Mouse (Mus musculus) kidney, postnatal 25 days (tissue): ENCODE measurements around the gene Nol4l.

ENCODE experiments used
- DNase-seq, 2 experiments: peaks; one replicate each; pipeline ENCODE4 v3.0.0; 2021; ENCODE audit warnings: mixed read lengths in 2 of 2

Gene Nol4l

DNA sequence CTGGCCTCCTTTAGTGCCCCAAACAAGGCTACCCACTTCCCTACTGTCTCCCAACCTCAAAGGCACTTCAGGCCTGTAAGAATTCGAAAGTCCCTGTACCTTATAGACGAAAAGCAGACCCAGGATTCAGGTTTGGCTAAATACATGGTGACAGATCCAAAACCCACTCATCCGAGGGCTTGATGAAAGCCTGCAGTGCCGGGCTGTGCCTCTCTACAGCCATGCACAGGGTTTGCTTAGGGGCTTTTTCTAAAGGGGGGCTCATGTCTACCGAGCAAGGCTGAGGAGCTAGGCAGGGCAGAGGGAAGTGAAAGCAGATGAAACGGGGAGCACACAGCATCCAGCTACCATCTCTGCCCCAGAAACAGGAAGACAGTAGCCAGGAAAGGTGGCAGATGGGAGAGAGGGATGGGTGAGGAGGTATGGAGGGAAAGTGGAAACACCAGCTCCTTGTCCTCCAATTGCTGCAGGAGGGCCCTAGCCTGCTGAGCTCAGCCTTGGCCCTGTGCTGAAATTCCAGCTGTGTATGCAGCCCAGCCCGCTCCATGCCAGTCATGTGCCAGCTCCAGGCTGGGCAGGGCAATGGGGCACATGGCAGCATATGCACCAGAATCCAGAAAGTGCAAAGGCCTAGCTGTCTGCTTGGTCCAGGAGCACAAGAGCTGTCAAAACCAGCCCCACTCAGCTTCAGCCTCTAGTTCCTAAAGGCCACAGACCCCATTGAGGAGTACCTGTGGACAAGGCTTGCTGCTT, 48.5 kb downstream of the Nol4l start:
- DNase-seq, result peak; percentile 71 to 87

DNA sequence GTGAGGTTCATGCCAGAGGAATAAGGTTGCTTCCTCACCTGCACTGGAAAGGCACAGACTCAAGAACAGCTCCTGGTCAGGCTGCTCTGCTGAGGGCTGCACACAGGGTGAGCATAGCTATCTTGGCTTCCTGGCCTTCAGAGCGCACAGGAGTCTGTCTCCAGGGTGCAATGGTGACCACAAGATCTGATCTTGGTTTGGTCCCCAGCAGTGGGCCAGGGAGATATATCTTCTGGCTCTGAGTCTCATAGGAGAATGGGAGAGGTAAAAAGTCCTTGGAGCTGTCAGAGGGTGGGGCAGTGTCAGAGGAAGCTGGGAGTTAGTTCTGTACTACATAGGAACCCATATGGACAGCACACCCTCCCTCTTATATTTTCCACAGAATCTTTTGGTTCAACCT, 50.3 kb downstream of the Nol4l start:
- no peak for DNase-seq

DNA sequence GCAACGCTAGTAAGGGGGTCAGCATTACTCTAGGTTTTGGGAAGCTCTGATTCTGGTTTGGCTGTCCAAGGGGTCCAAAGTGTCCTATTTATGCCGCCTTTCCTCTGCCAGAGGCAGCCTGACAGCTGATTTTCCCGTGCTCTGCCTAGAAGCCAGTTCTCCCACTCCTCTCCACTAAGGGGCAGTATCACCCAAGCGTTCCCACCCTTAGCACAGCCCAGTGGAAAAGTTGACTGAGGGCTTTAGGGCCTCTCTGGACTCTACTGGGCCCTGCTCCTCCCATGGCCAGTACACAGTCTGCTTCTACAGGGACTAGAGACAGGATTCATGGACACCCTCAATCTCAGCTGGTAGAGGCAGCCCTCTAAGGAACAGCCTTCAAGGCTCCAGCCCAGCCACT, 51.2 kb downstream of the Nol4l start:
- DNase-seq, result peak; percentile 76 to 82

- DNase-seq, result peak; percentile 46 to 54
Observed at GRCm38 (mm10) chr2:153475114-153476112, 54.4 kb downstream of the Nol4l start.

GRCm38 (mm10) chr2:153470983-153471382, 58.8 kb downstream of the Nol4l start:
- peak; percentile 37 to 65 for DNase-seq

DNA sequence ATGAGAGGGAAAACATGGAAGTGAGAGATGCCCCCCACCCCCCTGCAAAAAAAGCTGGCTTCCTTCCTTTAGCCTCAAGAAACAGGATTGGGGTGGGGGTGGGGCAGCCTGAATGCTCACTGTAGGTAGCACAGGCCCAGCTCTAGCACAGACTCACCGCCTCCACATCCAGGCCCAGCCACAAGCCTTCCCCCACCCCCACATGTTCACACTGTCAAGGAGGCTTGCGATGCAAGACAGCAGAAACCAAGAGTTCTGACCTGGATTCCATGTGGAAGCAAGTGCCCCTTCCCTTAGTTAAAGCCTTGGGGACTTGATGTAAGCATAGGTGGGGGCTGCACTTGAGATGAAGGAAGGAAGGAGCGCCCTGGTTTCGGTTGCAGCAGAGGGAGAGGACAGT, 60.0 kb downstream of the Nol4l start:
- DNase-seq, result no peak

DNA sequence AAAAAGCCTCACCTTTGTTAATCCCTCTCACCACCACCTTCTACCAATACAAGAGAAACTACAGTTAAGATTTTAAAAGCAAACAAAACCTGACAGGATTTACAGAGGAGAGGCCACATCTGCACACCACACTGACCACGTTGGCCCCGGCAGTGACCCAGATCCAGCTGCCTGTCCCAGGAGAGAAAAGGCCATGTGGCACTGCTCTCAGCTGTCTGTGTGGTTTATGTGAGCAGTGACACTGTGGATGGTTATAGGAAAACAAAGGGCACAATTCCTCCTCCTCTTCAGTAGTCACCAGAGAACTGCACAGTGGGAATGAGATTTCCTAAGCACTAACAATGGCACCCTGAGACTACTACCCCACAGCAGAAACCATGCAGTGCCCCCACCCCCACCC, 60.5 kb downstream of the Nol4l start:
- no peak for DNase-seq

DNA sequence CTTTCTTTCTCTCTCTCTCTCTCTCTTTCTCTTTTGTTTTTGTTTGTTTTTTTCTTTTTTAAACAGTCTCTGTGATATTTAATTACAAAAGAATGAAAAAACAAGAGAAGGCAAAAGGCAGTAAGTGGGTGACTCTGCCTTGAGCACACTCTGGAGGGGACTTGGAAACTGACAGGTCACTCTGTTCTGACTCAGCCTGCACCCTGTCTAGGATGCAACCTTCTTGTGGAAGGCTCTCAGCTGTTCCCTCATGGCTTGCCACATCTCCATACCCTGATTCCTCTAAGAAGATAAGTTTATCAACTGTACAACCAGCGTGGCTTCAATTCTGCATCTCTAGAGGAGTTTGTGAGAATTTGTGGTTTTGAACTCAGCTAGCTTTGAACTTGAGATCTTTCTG, 62.4 kb downstream of the Nol4l start:
- DNase-seq, result no peak

DNA sequence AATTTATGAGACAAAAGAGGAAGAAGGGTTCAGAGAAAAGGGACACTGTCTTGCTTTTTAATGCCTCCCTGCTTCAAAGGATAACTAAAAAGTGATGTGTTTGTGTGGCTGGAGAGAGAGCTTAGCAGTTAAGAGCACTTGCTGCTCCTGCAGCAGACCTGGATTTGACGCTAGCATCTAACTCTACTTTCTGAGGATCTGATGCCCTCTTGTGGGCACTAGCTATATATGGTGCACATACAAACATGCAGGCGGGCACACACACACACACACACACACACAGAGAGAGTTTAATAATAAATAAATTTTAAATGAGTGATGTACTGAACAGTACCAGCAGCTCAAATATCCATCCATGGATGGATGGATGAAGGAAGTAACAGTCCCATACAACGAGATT, 66.5 kb downstream of the Nol4l start:
- no peak for DNase-seq

GRCm38 (mm10) chr2:153458022-153458441, 71.7 kb downstream of the Nol4l start:
- peak in 1 of 2 experiments; percentile 56 for DNase-seq

DNA sequence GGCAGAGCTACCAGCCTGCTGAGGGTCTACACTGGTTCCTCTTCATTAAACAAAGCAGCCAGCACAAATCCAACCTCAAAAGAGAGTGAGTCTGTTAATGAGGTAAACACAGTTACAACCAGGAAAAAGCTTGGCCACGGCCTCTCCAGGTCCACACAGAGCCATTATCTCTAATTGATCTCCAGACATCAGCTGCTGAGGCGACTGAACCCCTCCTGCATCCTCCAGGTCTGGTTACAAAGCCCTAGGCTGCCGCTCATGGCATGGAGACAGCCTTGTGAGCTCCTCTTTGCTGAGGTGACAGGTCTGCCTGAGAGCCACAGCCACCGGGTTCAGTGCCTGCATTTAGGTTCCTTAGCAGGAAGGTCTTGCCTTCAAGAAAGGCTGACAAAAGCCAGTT, 72.3 kb downstream of the Nol4l start:
- DNase-seq, result no peak

GRCm38 (mm10) chr2:153454841-153455506, 74.8 kb downstream of the Nol4l start:
- no peak for DNase-seq

- no peak for DNase-seq
Observed at GRCm38 (mm10) chr2:153453961-153454759, 75.6 kb downstream of the Nol4l start.

DNA sequence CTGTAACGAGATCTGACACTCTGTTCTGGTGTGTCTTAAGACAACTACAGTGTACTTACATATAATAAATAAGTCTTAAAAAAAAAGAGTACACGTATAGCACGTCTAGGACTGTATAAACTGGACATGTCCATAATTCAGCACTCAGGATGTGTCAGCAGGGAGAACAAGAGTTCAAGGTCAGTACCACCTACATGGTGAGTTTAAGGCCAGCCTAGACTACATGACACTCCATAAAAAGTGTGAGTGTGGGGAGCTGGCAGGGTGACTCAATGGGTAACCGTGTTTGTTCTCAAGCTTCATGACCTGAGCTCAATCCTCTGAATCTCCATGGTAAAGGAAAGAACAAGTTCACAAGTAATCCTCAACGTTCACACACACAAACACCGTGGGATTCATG, 81.3 kb downstream of the Nol4l start:
- no peak for DNase-seq

DNA sequence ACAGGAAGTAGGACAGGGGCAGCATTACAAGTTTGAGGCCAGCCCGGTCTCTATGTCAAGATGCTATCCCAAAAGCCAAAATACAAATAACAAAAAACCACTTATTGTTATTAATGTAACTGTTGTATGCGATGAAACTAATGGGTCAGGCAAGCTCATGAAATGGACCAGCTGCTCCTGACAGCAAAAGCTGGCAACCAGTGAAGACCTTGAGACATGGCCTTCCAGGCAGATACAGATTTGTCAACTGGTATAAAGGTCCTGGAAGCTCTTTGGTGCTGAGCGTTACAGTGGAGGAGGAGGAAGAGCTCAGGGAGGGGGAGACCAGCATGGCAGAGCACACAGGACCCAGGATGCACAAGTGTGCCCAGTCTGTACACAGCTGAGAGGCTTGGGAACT, 82.1 kb downstream of the Nol4l start:
- DNase-seq, result no peak

- DNase-seq, result no peak
Observed at GRCm38 (mm10) chr2:153446476-153446875, 83.3 kb downstream of the Nol4l start.

DNA sequence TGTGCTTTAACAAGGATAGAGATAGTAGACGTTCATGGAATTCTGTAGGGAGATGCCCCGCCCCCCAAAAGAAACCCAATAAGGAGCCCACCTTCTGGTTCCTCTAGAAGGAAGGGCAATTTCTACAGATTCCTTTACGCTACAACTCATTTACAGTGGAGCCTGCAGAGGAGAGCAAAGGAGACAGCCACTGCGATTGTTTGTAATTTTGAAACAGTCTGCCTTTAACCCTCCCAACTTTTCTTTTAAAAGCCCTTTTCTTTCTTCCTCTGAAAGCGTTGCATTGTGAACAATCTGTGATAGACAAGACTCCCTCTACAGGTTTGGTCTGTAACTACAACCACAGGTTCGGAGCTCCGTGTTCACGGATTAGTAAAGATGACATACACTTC, 83.8 kb downstream of the Nol4l start:
- peak in 1 of 2 experiments; percentile 74 for DNase-seq

DNA sequence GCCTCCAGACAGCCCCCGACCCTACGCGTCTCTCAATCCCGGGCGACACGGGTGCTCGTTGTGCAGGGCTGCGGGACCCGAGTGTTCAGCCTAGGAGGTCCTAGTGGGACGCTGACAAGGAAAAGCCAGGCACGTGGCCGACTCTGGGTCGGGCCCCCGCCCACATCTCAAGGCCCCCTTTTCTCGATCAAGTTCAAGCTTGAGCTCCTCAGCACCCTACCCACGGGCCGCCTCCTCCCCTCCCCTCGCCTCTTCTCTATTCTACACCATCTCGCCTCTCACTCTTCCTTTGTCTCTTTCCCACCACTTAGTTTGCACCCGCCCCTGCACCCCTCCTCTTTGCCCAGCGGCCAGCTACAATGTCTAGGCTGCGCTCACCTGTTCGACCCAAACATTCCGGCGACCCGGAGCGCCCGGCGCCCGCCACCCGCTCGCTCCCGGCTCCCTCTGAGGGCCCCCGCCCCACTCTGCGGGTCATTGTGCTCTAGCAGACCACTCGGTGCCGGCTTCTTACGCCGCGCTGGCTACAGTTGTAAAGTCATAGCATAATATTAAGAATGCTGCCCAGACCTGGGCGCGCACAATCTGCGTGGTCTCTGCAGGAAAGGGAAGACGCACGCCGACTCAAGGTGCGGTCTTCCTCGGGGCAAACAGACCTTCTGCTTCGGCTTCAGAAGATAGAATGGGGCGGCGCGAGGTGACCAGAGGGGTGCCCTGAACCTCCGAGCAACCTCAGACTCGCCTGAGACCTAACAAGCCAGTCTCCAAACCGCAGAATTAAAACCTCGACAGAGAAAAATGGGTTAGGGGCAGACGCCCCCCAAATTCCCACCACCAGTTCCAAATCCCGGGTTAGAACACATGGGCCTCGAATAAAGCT, 84.4 kb downstream of the Nol4l start:
- DNase-seq, result peak in 1 of 2 experiments; percentile 53

GRCm38 (mm10) chr2:153444254-153445136, 85.3 kb downstream of the Nol4l start:
- peak; percentile 71 to 89 for DNase-seq
